Mouse (Mus musculus): ENCODE data around the gene Olfr792.

The Olfr792 gene

GRCm38 (mm10) chr10:129538862-129539261, at the start of gene Olfr792:
Gene Olfr792 (plus strand): TSS chr10:129539162.
- no peak for DNase-seq

DNA sequence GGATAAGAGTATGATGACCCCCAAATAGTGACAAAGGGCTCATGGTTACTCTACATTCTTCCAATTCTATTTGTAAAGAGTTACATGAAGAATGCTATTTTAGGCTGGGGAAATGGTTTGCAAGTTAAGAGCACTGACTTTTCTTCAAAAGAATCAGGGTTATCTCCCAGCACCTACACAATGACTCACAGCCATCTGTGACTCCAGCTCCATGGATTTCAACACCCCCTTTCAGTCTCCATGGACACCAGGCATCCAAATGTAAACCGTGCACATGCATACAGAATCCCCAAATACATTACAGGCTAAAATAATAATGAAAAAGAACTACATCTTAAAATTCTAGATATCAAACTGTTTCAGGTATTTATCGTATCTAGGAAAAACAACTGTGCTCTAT, 48.9 kb upstream of the Olfr792 start:
- no peak for DNase-seq

DNA sequence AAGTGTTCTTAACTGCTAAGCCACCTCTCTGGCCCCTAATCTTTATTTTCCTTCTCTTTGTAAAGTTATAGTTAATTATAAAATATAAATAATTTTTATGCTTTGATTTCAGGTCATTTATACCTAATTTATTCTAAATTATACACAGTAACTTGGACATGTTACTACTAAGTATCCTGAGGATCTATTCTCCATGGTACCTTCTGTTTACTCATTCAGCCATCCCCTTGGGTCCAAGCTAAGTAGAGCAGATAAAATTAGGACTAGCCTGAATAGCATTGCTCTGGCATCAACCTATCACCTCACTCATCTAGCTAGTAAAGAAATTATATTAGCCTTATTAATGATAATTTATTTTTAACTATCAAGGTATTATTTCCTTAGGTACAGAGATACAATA, 40.8 kb upstream of the Olfr792 start, which contains the start of gene Olfr790:
Gene Olfr790, plus strand, starts transcription at position 301 of the 400 bp plus-strand sequence.
- DNase-seq = no peak

GRCm38 (mm10) chr10:129521492-129521891, 17.5 kb upstream of the Olfr792 start, which contains the start of gene Olfr791:
Gene Olfr791 (plus strand): TSS chr10:129521792.
- DNase-seq = no peak

DNA sequence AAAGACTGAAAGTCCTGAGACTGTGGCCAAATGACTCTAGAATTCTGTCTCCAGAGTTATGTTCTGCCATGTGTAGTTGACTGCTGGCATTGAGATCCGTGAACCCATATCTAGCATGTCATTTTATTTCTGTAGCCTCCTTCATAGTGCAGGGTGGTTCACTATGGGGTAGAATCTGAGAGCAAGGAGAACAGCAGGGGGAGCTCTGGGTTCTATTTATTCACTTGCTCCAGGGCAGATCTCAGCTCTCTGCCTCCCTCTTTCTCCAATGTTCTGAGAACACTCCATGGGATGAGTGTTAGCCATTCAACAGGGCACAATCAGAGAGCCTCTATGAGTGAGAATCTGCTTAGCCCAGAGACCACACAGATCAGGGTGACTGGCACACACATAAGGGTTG, 10.4 kb downstream of the Olfr792 start:
- DNase-seq = no peak

DNA sequence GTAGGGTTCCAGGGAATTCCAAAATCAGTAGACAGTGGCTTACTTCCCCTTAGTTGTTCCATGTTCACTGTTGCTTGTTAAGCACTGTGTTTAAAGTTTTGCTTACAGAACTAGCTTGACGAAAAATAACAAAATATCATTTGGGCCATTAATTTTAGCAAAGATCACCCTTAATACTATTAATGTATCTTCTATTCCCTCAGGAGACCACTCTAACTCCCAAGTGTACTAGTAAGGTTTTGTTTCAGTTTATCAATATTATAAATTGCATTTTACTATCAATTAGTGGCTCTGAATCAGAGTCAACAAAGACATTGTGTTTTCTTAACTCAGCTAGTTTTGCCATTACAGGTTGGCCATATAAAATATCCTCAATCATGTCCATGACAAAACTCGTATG, 28.4 kb downstream of the Olfr792 start, which contains the start of gene Olfr794:
Gene Olfr794, plus strand, starts transcription at position 301 of the 400 bp plus-strand sequence.
- DNase-seq = no peak

- no peak for DNase-seq
Measured at GRCm38 (mm10) chr10:129577066-129577465, 38.1 kb downstream of the Olfr792 start.
